Mouse (Mus musculus): ENCODE results near the gene Rbp2. TPM values are rescaled to one million over a fixed set of nuclear protein-coding genes. Genes with fewer than 3 reads are reported as not detected.

Gene Rbp2
- total RNA-seq, 2 experiments from 2014 or later: 0.39 TPM; not detected in 1

GRCm38 (mm10) chr9:98510363-98511055 lies 24.6 kb downstream of the Rbp2 start:
- intact Hi-C loops (cut with DNase I): no loop called here
- DNase-seq (ENCODE audit: low spot score): no peak

GRCm38 (mm10) chr9:98523872-98524271 lies 38.0 kb downstream of the Rbp2 start:
- DNase-seq (ENCODE audit: low spot score): no peak
- intact Hi-C loops (cut with DNase I): no loop called here

- DNase-seq (ENCODE audit: low spot score): no peak
- intact Hi-C loops (cut with DNase I): no loop called here
Measured at GRCm38 (mm10) chr9:98524786-98525542, 39.0 kb downstream of the Rbp2 start.

- intact Hi-C loops (cut with DNase I): no loop called here
- no peak for DNase-seq (ENCODE audit: low spot score)
Measured at GRCm38 (mm10) chr9:98525543-98525924, 39.6 kb downstream of the Rbp2 start.

GRCm38 (mm10) chr9:98527226-98527625 lies 41.3 kb downstream of the Rbp2 start:
- no peak for DNase-seq (ENCODE audit: low spot score)
- intact Hi-C loops (cut with DNase I): no loop called here

- no peak for DNase-seq (ENCODE audit: low spot score)
- intact Hi-C loops (cut with DNase I): no loop called here
Measured at GRCm38 (mm10) chr9:98529776-98530175, 43.9 kb downstream of the Rbp2 start.

- no peak for DNase-seq (ENCODE audit: low spot score)
- intact Hi-C loops (cut with DNase I): no loop called here
Measured at GRCm38 (mm10) chr9:98530999-98531398, 45.1 kb downstream of the Rbp2 start.

GRCm38 (mm10) chr9:98534675-98535280 lies 48.9 kb downstream of the Rbp2 start:
- no peak for DNase-seq (ENCODE audit: low spot score)
- intact Hi-C loops (cut with DNase I): loop anchor here (5.0 kb wide), 1 partner anchor 32 kb away; no protein-coding TSS in a partner anchor

- DNase-seq (ENCODE audit: low spot score): no peak
- intact Hi-C loops (cut with DNase I): loop anchor here (5.0 kb wide), 1 partner anchor 33 kb away; no protein-coding TSS in a partner anchor
Measured at GRCm38 (mm10) chr9:98535763-98536162, 49.8 kb downstream of the Rbp2 start.

GRCm38 (mm10) chr9:98538017-98538712 lies 52.2 kb downstream of the Rbp2 start:
- intact Hi-C loops (cut with DNase I): loop anchor here (1.0 to 5.0 kb wide), 3 partner anchors 36 to 129 kb away; no protein-coding TSS in a partner anchor
- DNase-seq (ENCODE audit: low spot score): no peak

GRCm38 (mm10) chr9:98538713-98539360 lies 52.9 kb downstream of the Rbp2 start:
- DNase-seq (ENCODE audit: low spot score): peak; percentile 22
- intact Hi-C loops (cut with DNase I): loop anchor here (1.0 to 5.0 kb wide), 3 partner anchors 37 to 130 kb away; no protein-coding TSS in a partner anchor

GRCm38 (mm10) chr9:98544042-98544441 lies 58.1 kb downstream of the Rbp2 start:
- no peak for DNase-seq (ENCODE audit: low spot score)
- intact Hi-C loops (cut with DNase I): no loop called here

Other genes with a start within 250 kb of the Rbp2 start
- 10 to 100 TPM; 11.4 to 11.8 TPM for gene Nmnat3, start 198.7 kb upstream of the Rbp2 start, total RNA-seq (2021)
- 1 to 10 TPM; 7.4 to 7.6 TPM for gene Rbp1, start 63.2 kb upstream of the Rbp2 start, total RNA-seq (2021)
- gene Copb2, start 77.6 kb downstream of the Rbp2 start, total RNA-seq (2021): 100 to 1,000 TPM in 1 of 2 experiments, 10 to 100 TPM in 1; 95.3 to 100 TPM
- 10 to 100 TPM; 33.8 to 34.4 TPM for gene Mrps22, start 115.5 kb downstream of the Rbp2 start, total RNA-seq (2021)

All from heart, postnatal 25 days (tissue).